Mouse (Mus musculus) retina, postnatal 1 day (tissue): Measurements from ENCODE around the gene Oxsr1.
"Not testable (repeated sequence)": the region's sequence is repeated elsewhere in the genome, so short reads cannot be mapped to it uniquely, and the experiment has no call there.

Experiments used
- DNase-seq: peaks from one replicate; pipeline ENCODE4 v3.0.0-alpha.2; 2012

The Oxsr1 gene

GRCm38 (mm10) chr9:119268588-119269145 lies 53.6 kb downstream of the Oxsr1 start:
- no peak for DNase-seq

- DNase-seq, result no peak
Observed at GRCm38 (mm10) chr9:119268120-119268519, 54.1 kb downstream of the Oxsr1 start.

GRCm38 (mm10) chr9:119266121-119266395 lies 56.2 kb downstream of the Oxsr1 start:
- DNase-seq, result not testable (repeated sequence)

- not testable (repeated sequence) for DNase-seq
Observed at GRCm38 (mm10) chr9:119265373-119266120, 56.7 kb downstream of the Oxsr1 start.

- no peak for DNase-seq
Observed at GRCm38 (mm10) chr9:119263067-119263466, 59.2 kb downstream of the Oxsr1 start.

- no peak for DNase-seq
Observed at GRCm38 (mm10) chr9:119260825-119261224, 61.4 kb downstream of the Oxsr1 start.

- DNase-seq, result no peak
Observed at GRCm38 (mm10) chr9:119258785-119259184, 63.4 kb downstream of the Oxsr1 start.

- DNase-seq, result no peak
Observed at GRCm38 (mm10) chr9:119258128-119258527, 64.1 kb downstream of the Oxsr1 start.

- DNase-seq, result no peak
Observed at GRCm38 (mm10) chr9:119256161-119256560, 66.1 kb downstream of the Oxsr1 start.

- DNase-seq, result no peak
Observed at GRCm38 (mm10) chr9:119255096-119255495, 67.1 kb downstream of the Oxsr1 start.

- DNase-seq, result no peak
Observed at GRCm38 (mm10) chr9:119254187-119254586, 68.0 kb downstream of the Oxsr1 start.

GRCm38 (mm10) chr9:119247996-119248395 lies 74.2 kb downstream of the Oxsr1 start:
- DNase-seq, result no peak

- no peak for DNase-seq
Observed at GRCm38 (mm10) chr9:119246826-119247225, 75.4 kb downstream of the Oxsr1 start.

- DNase-seq, result no peak
Observed at GRCm38 (mm10) chr9:119243981-119244380, 78.2 kb downstream of the Oxsr1 start.

- DNase-seq, result no peak
Observed at GRCm38 (mm10) chr9:119241169-119241865, 80.9 kb downstream of the Oxsr1 start.

- no peak for DNase-seq
Observed at GRCm38 (mm10) chr9:119240286-119240997, 81.8 kb downstream of the Oxsr1 start.

GRCm38 (mm10) chr9:119239274-119239673 lies 83.0 kb downstream of the Oxsr1 start:
- no peak for DNase-seq

- no peak for DNase-seq
Observed at GRCm38 (mm10) chr9:119238796-119239195, 83.4 kb downstream of the Oxsr1 start.

- no peak for DNase-seq
Observed at GRCm38 (mm10) chr9:119231552-119231951, 90.7 kb downstream of the Oxsr1 start.

GRCm38 (mm10) chr9:119230829-119231228 lies 91.4 kb downstream of the Oxsr1 start:
- DNase-seq, result no peak

GRCm38 (mm10) chr9:119220249-119220648 lies 102.0 kb downstream of the Oxsr1 start:
- DNase-seq, result no peak

GRCm38 (mm10) chr9:119219667-119220066 lies 102.6 kb downstream of the Oxsr1 start:
- DNase-seq, result no peak

- not testable (repeated sequence) for DNase-seq
Observed at GRCm38 (mm10) chr9:119215341-119215740, 106.9 kb downstream of the Oxsr1 start.

GRCm38 (mm10) chr9:119214601-119215000 lies 107.6 kb downstream of the Oxsr1 start:
- no peak for DNase-seq
